Mouse (Mus musculus) c-Kit-positive CD71-negative TER-119-negative erythroid progenitor cells, embryonic 14.5 days (primary cell): ENCODE measurements around the gene Cmss1.

ENCODE experiments used
- DNase-seq: peaks from one replicate; pipeline ENCODE4 v3.0.0-alpha.2; 2013; ENCODE audit warnings: low read depth

Gene Cmss1

GRCm38 (mm10) chr16:57346258-57346657 lies 260.4 kb downstream of the Cmss1 start:
- DNase-seq, result no peak

GRCm38 (mm10) chr16:57340613-57340898 lies 266.1 kb downstream of the Cmss1 start:
- no peak for DNase-seq

- DNase-seq, result no peak
Observed at GRCm38 (mm10) chr16:57339765-57340612, 266.7 kb downstream of the Cmss1 start.

GRCm38 (mm10) chr16:57336770-57337423 lies 269.8 kb downstream of the Cmss1 start:
- DNase-seq, result peak; percentile 41

- no peak for DNase-seq
Observed at GRCm38 (mm10) chr16:57332301-57332700, 274.4 kb downstream of the Cmss1 start.

- no peak for DNase-seq
Observed at GRCm38 (mm10) chr16:57330111-57330510, 276.6 kb downstream of the Cmss1 start.

GRCm38 (mm10) chr16:57329028-57329427 lies 277.6 kb downstream of the Cmss1 start:
- no peak for DNase-seq

GRCm38 (mm10) chr16:57326996-57327395 lies 279.7 kb downstream of the Cmss1 start:
- DNase-seq, result no peak

- DNase-seq, result no peak
Observed at GRCm38 (mm10) chr16:57319284-57320124, 287.2 kb downstream of the Cmss1 start.

- DNase-seq, result no peak
Observed at GRCm38 (mm10) chr16:57318637-57319125, 288.0 kb downstream of the Cmss1 start.

- DNase-seq, result no peak
Observed at GRCm38 (mm10) chr16:57317882-57318636, 288.6 kb downstream of the Cmss1 start.

- DNase-seq, result no peak
Observed at GRCm38 (mm10) chr16:57317127-57317526, 289.5 kb downstream of the Cmss1 start.

GRCm38 (mm10) chr16:57315026-57315425 lies 291.6 kb downstream of the Cmss1 start:
- DNase-seq, result no peak

GRCm38 (mm10) chr16:57314236-57314635 lies 292.4 kb downstream of the Cmss1 start:
- DNase-seq, result no peak

GRCm38 (mm10) chr16:57313487-57313886 lies 293.2 kb downstream of the Cmss1 start:
- DNase-seq, result no peak

GRCm38 (mm10) chr16:57312130-57312529 lies 294.5 kb downstream of the Cmss1 start:
- DNase-seq, result no peak

- no peak for DNase-seq
Observed at GRCm38 (mm10) chr16:57305463-57305862, 301.2 kb downstream of the Cmss1 start.

- DNase-seq, result no peak
Observed at GRCm38 (mm10) chr16:57303716-57304115, 302.9 kb downstream of the Cmss1 start.

- DNase-seq, result no peak
Observed at GRCm38 (mm10) chr16:57302792-57303698, 303.6 kb downstream of the Cmss1 start.

- DNase-seq, result no peak
Observed at GRCm38 (mm10) chr16:57301512-57302115, 305.1 kb downstream of the Cmss1 start.
